Mouse (Mus musculus): ENCODE measurements around the gene Gm5617.
"Not testable (repeated sequence)": the region's sequence is repeated elsewhere in the genome, so short reads cannot be mapped to it uniquely, and the experiment has no call there.

Gene Gm5617

GRCm38 (mm10) chr9:48494817-48495547 is at the start of gene Gm5617, which contains the start of gene Rbm7:
Gene Gm5617, plus strand, starts transcription at chr9:48495442.
Gene Rbm7, minus strand, starts transcription at chr9:48495299.
- DNase-seq (ENCODE audit: low read depth, low spot score), result peak; percentile 98

DNA sequence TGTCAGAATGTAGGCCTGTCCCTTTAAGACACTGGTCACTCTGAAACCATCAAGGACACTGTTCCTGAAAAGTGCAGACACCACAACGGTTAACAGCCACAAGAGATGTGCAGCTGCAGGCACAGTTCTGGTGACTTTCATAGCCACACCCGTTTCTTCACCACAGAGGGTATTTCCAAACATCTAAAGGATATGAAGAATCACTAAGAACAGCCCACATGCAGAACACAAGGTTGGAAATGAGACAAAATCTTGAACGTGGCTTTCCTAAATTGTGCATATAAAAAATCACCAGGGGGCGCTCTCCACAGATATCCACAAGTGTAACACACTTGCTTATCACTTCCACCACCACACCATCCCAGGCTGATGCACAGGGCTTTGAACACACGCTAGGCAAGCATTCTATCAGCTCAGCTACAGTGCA is 47.4 kb upstream of the Gm5617 start:
- peak; percentile 79 for DNase-seq (ENCODE audit: low read depth, low spot score)

DNA sequence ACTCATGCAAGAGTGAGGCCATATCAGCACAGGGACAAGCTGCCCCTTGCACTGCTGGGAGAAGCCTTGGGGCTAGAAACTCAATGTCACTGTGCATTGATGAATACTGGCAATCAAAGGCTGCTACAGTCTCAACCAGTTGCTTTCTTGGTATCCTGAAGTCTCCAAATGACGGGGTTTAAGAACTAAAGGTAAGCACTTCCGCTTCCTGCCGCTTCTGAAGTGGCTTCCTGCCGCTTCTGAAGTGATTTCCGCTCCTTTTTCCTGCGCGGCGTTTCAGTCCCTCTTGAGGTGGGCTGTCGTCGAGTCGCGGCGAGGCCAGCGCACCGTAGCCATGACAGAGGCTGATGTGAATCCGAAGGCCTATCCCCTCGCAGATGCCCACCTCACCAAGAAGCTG is 45.2 kb upstream of the Gm5617 start:
- peak; percentile 68 for DNase-seq (ENCODE audit: low read depth, low spot score)

- no peak for DNase-seq (ENCODE audit: low read depth, low spot score)
Observed at GRCm38 (mm10) chr9:48455961-48456360, 39.3 kb upstream of the Gm5617 start.

- DNase-seq (ENCODE audit: low read depth, low spot score), result peak; percentile 41
Observed at GRCm38 (mm10) chr9:48458879-48459278, 36.4 kb upstream of the Gm5617 start.

GRCm38 (mm10) chr9:48459391-48459790 is 35.9 kb upstream of the Gm5617 start:
- DNase-seq (ENCODE audit: low read depth, low spot score), result no peak

GRCm38 (mm10) chr9:48460720-48461119 is 34.5 kb upstream of the Gm5617 start:
- no peak for DNase-seq (ENCODE audit: low read depth, low spot score)

DNA sequence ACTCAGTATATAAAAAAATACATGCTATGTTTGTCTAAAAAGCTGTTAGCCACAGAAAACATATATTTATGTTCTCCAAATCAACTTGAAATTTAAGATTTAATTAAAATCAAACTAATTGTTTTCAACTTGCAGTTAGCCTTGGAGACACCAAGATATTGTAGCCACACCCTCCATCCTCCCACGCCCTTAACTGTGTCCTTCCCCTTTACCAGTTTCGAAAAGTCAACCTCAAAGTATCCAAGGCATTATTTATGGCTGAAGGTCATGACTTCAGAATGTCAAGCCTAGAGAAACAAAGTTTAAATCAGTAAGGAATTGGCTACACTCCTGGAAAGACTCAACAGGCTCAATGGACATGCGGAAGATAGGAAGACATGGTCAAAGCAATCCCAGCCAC is 33.7 kb upstream of the Gm5617 start:
- no peak for DNase-seq (ENCODE audit: low read depth, low spot score)

- DNase-seq (ENCODE audit: low read depth, low spot score), result peak; percentile 59
Observed at GRCm38 (mm10) chr9:48465671-48466070, 29.6 kb upstream of the Gm5617 start.

GRCm38 (mm10) chr9:48466804-48467203 is 28.4 kb upstream of the Gm5617 start:
- DNase-seq (ENCODE audit: low read depth, low spot score), result peak; percentile 84

DNA sequence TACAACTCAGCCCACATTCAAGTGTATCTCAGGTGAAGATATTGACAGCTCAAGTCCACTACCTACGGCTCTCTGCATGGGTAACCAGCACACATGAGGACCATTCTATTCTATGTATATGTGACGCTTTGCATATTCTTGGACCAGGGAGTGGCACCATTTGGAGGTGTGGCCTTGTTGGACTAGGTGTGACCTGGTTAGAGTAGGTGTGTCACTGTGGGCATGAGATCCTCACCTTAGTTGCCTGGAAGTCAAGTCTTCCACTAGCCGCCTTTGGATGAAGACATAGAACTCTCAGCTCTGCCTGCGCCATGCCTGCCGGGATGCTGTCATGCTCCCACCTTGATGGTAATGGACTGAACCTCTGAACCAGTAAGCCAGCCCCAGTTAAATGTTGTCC is 27.8 kb upstream of the Gm5617 start:
- not testable (repeated sequence) for DNase-seq (ENCODE audit: low read depth, low spot score)

DNA sequence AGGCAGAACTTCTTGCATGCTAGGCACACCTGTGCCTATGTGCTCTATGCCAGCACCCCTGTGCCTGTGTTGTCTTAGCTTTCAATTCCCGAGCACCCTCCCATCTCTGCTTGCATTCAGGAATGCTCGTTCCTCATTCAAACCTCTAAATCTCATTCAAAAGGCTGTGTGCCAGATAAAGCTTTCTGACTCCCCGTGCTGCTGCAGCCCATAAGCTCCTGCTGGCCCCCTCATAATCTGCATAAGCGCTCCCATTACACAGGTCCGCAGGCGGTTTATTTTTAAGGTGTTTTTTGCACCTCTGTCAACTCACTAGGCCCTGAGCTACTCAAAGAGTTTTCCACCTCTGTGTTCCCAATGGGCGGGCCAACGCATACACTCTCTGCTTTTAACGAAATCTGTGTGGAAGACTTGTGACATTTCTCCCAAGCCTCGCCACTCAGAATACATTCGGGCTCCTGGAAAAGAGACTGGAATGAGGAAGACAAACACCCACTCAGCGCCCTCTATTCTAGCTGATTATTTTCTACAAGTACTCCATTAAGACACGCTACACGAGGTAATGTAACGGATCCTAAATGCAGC is 22.7 kb upstream of the Gm5617 start:
- no peak for DNase-seq (ENCODE audit: low read depth, low spot score)

- DNase-seq (ENCODE audit: low read depth, low spot score), result no peak
Observed at GRCm38 (mm10) chr9:48473131-48473530, 22.1 kb upstream of the Gm5617 start.

- DNase-seq (ENCODE audit: low read depth, low spot score), result no peak
Observed at GRCm38 (mm10) chr9:48474367-48474766, 20.9 kb upstream of the Gm5617 start.

DNA sequence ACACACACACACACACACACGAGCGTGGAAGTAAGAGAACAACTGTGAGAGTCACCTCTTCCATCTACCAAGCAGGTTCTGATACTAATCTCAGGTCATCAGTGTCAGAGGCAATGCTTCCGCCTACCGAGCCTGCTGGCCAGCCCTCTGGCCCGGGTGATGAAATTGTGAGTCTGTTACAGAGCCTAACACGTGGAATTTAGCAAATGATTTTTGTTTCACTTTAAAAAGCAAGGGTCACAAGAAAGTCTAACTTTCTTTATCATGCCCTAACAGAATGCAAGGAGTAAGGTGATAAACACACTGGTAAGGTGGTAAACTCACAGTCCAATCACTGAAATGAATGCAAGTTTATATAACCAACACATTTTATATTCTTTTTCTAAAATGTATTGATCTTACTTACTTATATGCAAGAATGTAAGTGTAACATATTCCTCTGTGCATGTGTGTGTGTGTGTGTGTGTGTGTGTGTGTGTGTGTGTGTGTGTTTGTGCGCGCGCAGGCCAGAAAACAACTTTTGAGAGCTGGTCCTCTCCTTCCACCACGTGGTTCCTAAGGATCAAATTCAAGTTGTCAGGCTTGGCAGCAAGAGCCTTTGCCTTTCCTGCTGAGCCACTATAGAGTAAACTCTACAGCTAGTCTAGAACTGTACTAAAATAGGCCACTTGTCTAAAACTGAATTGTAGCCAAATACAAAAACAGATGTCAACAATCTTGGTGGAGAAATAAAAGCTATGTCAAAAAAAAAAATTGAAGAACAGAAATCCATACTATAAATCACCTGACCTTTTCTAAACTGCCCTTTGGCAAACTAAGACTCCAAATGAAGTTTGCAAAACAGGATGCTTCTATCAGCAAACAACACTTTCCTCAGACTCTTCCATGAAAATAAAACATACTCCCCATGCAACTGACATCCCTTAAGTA is 18.7 kb upstream of the Gm5617 start:
- DNase-seq (ENCODE audit: low read depth, low spot score), result no peak

GRCm38 (mm10) chr9:48478808-48479207 is 16.4 kb upstream of the Gm5617 start:
- DNase-seq (ENCODE audit: low read depth, low spot score), result no peak

- DNase-seq (ENCODE audit: low read depth, low spot score), result no peak
Observed at GRCm38 (mm10) chr9:48479838-48480410, 15.3 kb upstream of the Gm5617 start.

GRCm38 (mm10) chr9:48480411-48481213 is 14.6 kb upstream of the Gm5617 start, which contains the start of gene Rexo2:
Gene Rexo2, minus strand, starts transcription at chr9:48480623.
- peak; percentile 98 for DNase-seq (ENCODE audit: low read depth, low spot score)

- DNase-seq (ENCODE audit: low read depth, low spot score), result no peak
Observed at GRCm38 (mm10) chr9:48481214-48482134, 13.8 kb upstream of the Gm5617 start.

GRCm38 (mm10) chr9:48495548-48495932 is 298 bp downstream of the Gm5617 start:
- no peak for DNase-seq (ENCODE audit: low read depth, low spot score)
